Mouse (Mus musculus): ENCODE results near the gene Pcyt1a. TPM values are rescaled to one million over a fixed set of nuclear protein-coding genes. Genes with fewer than 3 reads are reported as not detected.

Gene Pcyt1a
- polyA plus RNA-seq, 1 experiment: 14.6 TPM

DNA sequence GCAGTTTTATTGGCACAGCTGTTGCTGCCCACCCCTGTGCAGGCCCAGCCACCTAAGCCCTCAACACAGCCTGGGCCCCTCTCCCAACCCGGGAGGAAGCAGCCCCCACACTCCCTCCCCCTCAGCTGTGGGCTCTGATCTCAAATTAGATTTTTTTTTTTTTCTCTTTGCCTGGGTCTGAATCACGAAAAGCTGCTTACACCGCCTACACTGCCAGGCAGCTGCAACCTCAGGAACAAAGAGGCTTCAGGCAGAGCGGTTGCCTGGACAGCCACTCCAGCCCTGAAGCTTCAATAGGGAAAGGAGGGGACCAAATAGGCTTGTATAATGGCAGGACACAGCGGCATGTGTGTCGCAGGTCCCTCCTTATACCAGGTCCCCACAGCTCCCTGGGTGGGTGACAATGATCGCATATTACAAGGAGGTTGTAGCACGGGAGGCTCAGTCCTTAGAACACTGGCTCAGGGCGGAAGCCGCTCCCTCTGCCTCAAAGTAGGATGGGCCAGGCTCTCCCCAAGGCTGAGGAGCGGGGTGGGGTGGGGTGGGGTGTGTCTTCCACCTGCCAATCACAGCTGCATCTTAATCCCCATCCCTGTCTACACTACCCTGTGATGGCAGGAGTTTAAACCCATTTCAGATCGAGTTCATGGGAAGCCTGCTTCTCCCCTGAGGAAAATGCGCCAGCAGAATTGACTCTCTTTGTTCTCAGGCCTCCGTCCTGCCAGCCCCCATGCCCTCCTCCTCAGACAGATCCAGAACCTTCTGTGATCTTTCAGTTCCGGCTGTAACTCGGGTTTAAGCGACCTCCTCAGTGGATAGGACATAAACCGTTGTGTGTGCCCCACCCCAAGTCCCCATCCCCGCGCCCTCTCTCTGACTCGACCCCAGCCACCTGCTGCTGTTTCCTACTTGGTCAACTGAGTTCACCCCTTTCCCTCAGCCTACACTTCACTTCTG is 85.6 kb downstream of the Pcyt1a start:
- TF ChIP-seq CTCF (IDR thresholded peaks at IDR 0.05; ENCODE audit: low read depth, low read length) (no peak), EP300 (IDR thresholded peaks at IDR 0.05; ENCODE audit: insufficient read depth, low read depth, low read length) (0 out of 2 replicates have a peak, but pooled peaks have one; percentile 18)
- no peaks in the 10 kb centered on the region for H3K9me3 ChIP-seq (replicated peaks; ENCODE audit: control insufficient read depth, insufficient read depth, low read length, poor library complexity, severe bottlenecking)
- peak overlapping the region; percentile 64 for H3K4me3 ChIP-seq (ENCODE audit: low read depth, low read length)
- no peaks in the 10 kb centered on the region for H3K36me3 ChIP-seq (ENCODE audit: control insufficient read depth, insufficient read depth, low read length, poor library complexity, severe bottlenecking)
- H3K27me3 ChIP-seq (ENCODE audit: control insufficient read depth, insufficient read depth, low read length, poor library complexity, severe bottlenecking): no peaks in the 10 kb centered on the region
- peak overlapping the region; percentile 58 for H3K9ac ChIP-seq (ENCODE audit: low read depth, poor library complexity, severe bottlenecking)
- peaks cover 9% of the 10 kb centered on the region for H3K4me1 ChIP-seq (ENCODE audit: control insufficient read depth, insufficient read depth, low read length)
- H3K27ac ChIP-seq (ENCODE audit: insufficient read depth, low read length): peak overlapping the region; percentile 66

DNA sequence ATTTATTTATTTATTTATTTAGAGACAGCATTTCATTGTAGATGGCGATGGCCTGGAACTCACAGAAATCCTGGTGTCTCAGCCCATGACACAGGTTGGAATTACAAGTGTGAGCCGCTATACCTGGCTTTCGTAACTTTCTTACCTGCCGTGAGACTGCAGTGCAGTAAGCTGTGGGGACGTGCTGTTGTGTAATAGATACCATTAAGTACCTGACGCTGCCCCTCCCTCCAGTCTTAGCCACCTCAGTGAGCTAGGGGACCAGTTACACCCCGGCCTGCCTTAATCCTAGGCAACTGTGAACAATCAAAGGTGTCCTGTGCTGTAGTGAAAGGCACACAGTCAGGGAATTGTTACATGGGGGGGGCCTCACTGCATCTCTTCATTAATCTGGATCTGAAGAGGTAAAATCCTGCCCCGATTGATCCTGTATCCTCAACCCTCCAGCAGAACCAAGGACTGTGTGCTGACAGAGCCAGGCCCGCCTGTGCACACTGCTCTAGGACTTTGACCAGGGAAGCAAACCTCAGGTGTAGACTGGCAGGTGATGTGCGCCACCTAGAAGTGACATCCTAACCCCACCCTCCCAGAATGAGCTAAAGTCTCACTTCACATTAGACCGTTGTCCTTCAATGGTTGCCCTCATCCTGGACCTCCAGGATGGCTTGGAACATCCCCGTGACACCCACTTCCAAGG is 87.2 kb downstream of the Pcyt1a start:
- Histone ChIP-seq H3K4me3 (ENCODE audit: low read depth, low read length) (no peak overlapping the region), H3K9me3 (replicated peaks; ENCODE audit: control insufficient read depth, insufficient read depth, low read length, poor library complexity, severe bottlenecking) (no peaks in the 10 kb centered on the region), H3K9ac (ENCODE audit: low read depth, poor library complexity, severe bottlenecking) (no peak overlapping the region), H3K27me3 (ENCODE audit: control insufficient read depth, insufficient read depth, low read length, poor library complexity, severe bottlenecking) (no peaks in the 10 kb centered on the region), H3K27ac (ENCODE audit: insufficient read depth, low read length) (no peak overlapping the region), H3K4me1 (ENCODE audit: control insufficient read depth, insufficient read depth, low read length) (peaks cover 3% of the 10 kb centered on the region), H3K36me3 (ENCODE audit: control insufficient read depth, insufficient read depth, low read length, poor library complexity, severe bottlenecking) (no peaks in the 10 kb centered on the region)
- TF ChIP-seq POLR2A (IDR thresholded peaks at IDR 0.05; ENCODE audit: insufficient read depth, low read length): no peak
- no peak for TF ChIP-seq CTCF (IDR thresholded peaks at IDR 0.05; ENCODE audit: low read depth, low read length)
- TF ChIP-seq EP300 (IDR thresholded peaks at IDR 0.05; ENCODE audit: insufficient read depth, low read depth, low read length): no peak

DNA sequence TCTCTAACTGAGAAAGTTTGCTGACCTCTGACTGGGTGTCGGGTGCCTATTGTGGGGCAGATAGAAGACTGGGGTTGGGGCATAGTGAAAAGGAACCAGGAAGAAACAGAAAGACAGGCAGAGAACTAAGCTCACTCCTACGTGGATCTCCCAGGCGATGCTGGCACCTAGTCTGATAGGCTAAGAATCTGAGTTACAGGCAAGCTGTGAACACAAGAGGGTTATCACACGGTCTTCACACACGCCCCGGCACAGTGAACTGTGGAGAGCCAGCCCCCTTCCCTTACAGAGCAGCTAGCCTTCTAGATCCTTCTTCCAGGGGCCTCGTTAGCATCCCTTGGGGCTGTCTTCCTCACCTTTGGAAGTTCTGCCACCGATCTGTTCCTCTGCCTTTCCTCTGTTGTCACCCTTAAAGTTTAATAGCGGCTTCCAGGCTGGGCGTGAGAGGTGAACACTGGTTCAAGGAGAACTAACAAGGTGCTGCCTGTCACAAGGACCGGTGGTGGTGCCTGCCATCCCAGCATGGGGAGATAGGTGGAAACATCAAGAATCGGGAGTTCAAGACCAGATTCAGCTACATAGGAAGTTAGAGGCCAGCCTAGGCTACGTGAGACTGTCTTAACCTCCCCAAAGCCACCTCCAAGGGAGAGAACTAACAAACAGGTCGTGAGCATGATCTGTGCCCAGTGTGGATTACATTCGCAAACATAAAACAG is 89.1 kb downstream of the Pcyt1a start:
- no peak for TF ChIP-seq POLR2A (IDR thresholded peaks at IDR 0.05; ENCODE audit: insufficient read depth, low read length)
- no peak for TF ChIP-seq EP300 (IDR thresholded peaks at IDR 0.05; ENCODE audit: insufficient read depth, low read depth, low read length)
- no peak for TF ChIP-seq CTCF (IDR thresholded peaks at IDR 0.05; ENCODE audit: low read depth, low read length)
- H3K27ac ChIP-seq (ENCODE audit: insufficient read depth, low read length): no peak overlapping the region

DNA sequence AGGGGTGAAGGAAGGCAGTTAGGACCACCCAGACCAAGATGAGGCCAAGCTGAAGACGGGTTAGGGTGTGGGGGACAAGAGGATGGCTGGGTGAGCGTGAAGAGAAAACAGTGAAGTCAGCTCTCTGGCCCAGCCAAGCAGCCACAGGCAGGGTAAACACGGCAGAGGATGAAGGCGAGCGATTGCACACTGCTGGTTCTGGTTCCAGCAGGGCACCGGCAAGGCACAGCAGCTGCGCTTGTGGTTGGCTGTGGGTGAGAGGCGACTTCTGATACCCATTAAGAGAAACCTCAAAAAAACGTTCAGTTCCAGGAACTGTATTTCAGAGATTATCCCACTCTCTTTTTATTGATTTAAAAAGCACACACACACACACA is 89.6 kb downstream of the Pcyt1a start:
- H3K9ac ChIP-seq (ENCODE audit: low read depth, poor library complexity, severe bottlenecking): no peak overlapping the region
- H3K9me3 ChIP-seq (replicated peaks; ENCODE audit: control insufficient read depth, insufficient read depth, low read length, poor library complexity, severe bottlenecking): no peaks in the 10 kb centered on the region
- no peak for TF ChIP-seq CTCF (IDR thresholded peaks at IDR 0.05; ENCODE audit: low read depth, low read length)
- TF ChIP-seq EP300 (IDR thresholded peaks at IDR 0.05; ENCODE audit: insufficient read depth, low read depth, low read length): no peak
- no peak for TF ChIP-seq POLR2A (IDR thresholded peaks at IDR 0.05; ENCODE audit: insufficient read depth, low read length)
- no peaks in the 10 kb centered on the region for H3K27me3 ChIP-seq (ENCODE audit: control insufficient read depth, insufficient read depth, low read length, poor library complexity, severe bottlenecking)
- H3K4me3 ChIP-seq (ENCODE audit: low read depth, low read length): no peak overlapping the region
- no peaks in the 10 kb centered on the region for H3K36me3 ChIP-seq (ENCODE audit: control insufficient read depth, insufficient read depth, low read length, poor library complexity, severe bottlenecking)
- H3K4me1 ChIP-seq (ENCODE audit: control insufficient read depth, insufficient read depth, low read length): peaks cover 3% of the 10 kb centered on the region
- no peak overlapping the region for H3K27ac ChIP-seq (ENCODE audit: insufficient read depth, low read length)

More for the DNA sequence above, 89.1 kb downstream of the Pcyt1a start:
- H3K9me3 ChIP-seq (replicated peaks; ENCODE audit: control insufficient read depth, insufficient read depth, low read length, poor library complexity, severe bottlenecking): no peaks in the 10 kb centered on the region
- H3K9ac ChIP-seq (ENCODE audit: low read depth, poor library complexity, severe bottlenecking): no peak overlapping the region
- no peaks in the 10 kb centered on the region for H3K27me3 ChIP-seq (ENCODE audit: control insufficient read depth, insufficient read depth, low read length, poor library complexity, severe bottlenecking)
- peaks cover 3% of the 10 kb centered on the region for H3K4me1 ChIP-seq (ENCODE audit: control insufficient read depth, insufficient read depth, low read length)
- no peaks in the 10 kb centered on the region for H3K36me3 ChIP-seq (ENCODE audit: control insufficient read depth, insufficient read depth, low read length, poor library complexity, severe bottlenecking)
- H3K4me3 ChIP-seq (ENCODE audit: low read depth, low read length): no peak overlapping the region

DNA sequence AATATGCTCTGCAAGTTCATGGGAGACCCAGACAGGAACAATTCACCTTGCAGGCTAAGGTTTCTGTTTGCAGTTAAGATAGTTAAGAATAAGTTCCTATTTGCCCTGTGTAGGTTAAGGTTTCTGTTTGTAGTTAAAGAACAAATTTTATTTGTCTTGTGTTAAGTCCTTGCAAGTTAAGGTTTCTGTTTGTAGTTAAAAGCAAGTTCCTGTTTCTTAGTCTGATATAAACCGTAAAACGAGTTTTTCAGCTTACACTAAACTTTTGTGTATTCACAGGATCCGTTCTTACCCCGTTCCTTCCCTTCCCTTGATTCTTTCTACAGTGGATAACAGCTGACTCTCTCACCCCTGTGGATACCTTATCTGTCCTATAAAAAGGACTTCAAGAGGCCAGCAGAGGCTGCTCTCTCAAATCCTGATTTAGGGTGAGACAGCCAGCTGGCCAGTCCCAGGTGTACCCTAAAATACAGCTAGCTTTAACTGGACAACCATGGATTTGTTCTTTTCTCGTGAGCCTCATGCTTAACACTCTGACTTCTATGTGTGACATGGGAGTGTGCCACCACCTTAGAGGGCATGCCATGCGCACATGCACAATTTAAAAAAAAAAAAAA is 92.0 kb downstream of the Pcyt1a start:
- H3K9ac ChIP-seq (ENCODE audit: low read depth, poor library complexity, severe bottlenecking): no peak overlapping the region
- no peaks in the 10 kb centered on the region for H3K9me3 ChIP-seq (replicated peaks; ENCODE audit: control insufficient read depth, insufficient read depth, low read length, poor library complexity, severe bottlenecking)
- no peak overlapping the region for H3K27ac ChIP-seq (ENCODE audit: insufficient read depth, low read length)
- no peaks in the 10 kb centered on the region for H3K36me3 ChIP-seq (ENCODE audit: control insufficient read depth, insufficient read depth, low read length, poor library complexity, severe bottlenecking)
- no peaks in the 10 kb centered on the region for H3K27me3 ChIP-seq (ENCODE audit: control insufficient read depth, insufficient read depth, low read length, poor library complexity, severe bottlenecking)
- H3K4me3 ChIP-seq (ENCODE audit: low read depth, low read length): no peak overlapping the region
- peaks cover 8% of the 10 kb centered on the region for H3K4me1 ChIP-seq (ENCODE audit: control insufficient read depth, insufficient read depth, low read length)
- TF ChIP-seq POLR2A (IDR thresholded peaks at IDR 0.05; ENCODE audit: insufficient read depth, low read length): no peak
- no peak for TF ChIP-seq EP300 (IDR thresholded peaks at IDR 0.05; ENCODE audit: insufficient read depth, low read depth, low read length)
- no peak for TF ChIP-seq CTCF (IDR thresholded peaks at IDR 0.05; ENCODE audit: low read depth, low read length)
